Mouse (Mus musculus): ENCODE results near the gene Pon1. TPM values are rescaled to one million over a fixed set of nuclear protein-coding genes. Genes with fewer than 3 reads are reported as not detected.

The Pon1 gene
- polyA plus RNA-seq, 1 experiment from 2014 or later = not detected

- H3K27ac ChIP-seq (replicated peaks in 1 of 2; ENCODE audit: control insufficient read depth in 1 of 2, insufficient read depth in 1 of 2, low read depth in 2 of 2, low read length in 2 of 2) = no peak overlapping the region
- H3K36me3 ChIP-seq (ENCODE audit: control insufficient read depth, insufficient read depth, low read length) = no peaks in the 10 kb centered on the region
- H3K4me2 ChIP-seq (ENCODE audit: low read length) = peak overlapping the region; percentile 47
- no peak overlapping the region for H3K9ac ChIP-seq (ENCODE audit: low read length)
- WGBS = 62% methylated on average over 19 of the region's 19 CpGs
- ATAC-seq (ENCODE audit: insufficient number of reproducible peaks, insufficient read depth, low FRiP score, low read depth) = no peak
- H3K4me3 ChIP-seq (ENCODE audit: control insufficient read depth in 1 of 2, insufficient read depth in 1 of 2, low read depth in 1 of 2, low read length in 2 of 2) = no peak overlapping the region
- H3K4me1 ChIP-seq (ENCODE audit: control insufficient read depth in 2 of 2, insufficient read depth in 2 of 2, low read length in 2 of 2) = no peaks in the 10 kb centered on the region
- no peaks in the 10 kb centered on the region for H3K27me3 ChIP-seq (ENCODE audit: control insufficient read depth, insufficient read depth, low read length)
- H3K9me3 ChIP-seq (ENCODE audit: control insufficient read depth, low read length) = no peaks in the 10 kb centered on the region
These were observed 15.5 kb downstream of the Pon1 start for GRCm38 (mm10) chr6:5177967-5178891.

DNA sequence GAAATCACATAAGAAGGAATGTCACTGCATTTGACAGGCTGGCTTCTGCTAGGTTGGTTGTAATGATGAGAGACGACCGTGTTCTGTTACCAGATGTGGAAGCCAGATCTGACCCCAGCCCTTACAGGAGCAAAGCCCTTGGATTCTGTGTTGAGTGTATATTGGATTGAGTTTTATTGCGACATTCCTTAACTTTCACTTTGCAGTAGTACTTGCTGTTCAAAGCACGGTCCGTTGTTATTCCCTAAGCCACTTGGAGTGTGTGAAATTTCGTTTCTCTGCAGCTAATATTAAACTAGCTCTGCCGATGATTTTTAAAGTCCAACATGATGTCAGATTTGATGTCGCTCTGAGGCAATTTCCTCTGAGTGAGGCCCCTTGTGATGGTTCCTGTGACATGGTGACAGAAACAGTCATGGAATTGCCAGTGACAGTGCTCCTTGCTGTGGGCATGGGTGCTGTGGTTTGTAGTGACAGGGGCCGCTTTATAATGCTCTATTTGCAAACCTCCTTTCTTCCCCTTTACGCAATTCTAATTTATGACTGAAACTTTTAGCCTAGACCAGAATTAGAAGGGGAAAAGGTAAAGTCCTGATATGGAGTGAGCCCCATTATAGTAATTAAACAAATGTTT lies 19.4 kb downstream of the Pon1 start:
- WGBS = 85% methylated on average over 10 of the region's 10 CpGs

DNA sequence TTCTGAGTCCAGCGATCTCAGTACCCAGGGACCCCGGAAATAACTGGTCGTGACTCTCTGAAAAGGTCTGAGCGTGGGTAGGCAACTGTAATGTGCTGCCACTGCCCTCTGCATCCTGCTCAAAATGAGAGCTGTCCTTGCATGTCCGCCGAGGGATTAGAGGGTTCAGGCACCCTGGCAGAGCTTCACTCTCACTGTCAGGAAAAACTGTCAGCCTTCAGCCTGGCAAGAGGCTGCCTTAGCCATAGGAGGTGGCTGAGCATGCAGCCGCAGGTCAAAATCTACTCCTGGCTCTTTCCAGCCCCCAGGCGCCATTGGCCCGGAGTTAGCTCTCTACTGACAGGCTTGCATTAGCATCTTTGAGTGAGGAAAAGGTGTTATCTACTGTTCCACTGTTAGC lies 21.2 kb downstream of the Pon1 start:
- H3K27ac ChIP-seq (replicated peaks in 1 of 2; ENCODE audit: control insufficient read depth in 1 of 2, insufficient read depth in 1 of 2, low read depth in 2 of 2, low read length in 2 of 2) = no peak overlapping the region
- peaks cover 0 to 3% of the 10 kb centered on the region in 2 experiments; a peak in 1 of 4 replicates for H3K4me1 ChIP-seq (ENCODE audit: control insufficient read depth in 2 of 2, insufficient read depth in 2 of 2, low read length in 2 of 2)
- H3K4me3 ChIP-seq (ENCODE audit: control insufficient read depth in 1 of 2, insufficient read depth in 1 of 2, low read depth in 1 of 2, low read length in 2 of 2) = no peak overlapping the region
- no peak overlapping the region for H3K9ac ChIP-seq (ENCODE audit: low read length)
- WGBS = 52% methylated on average over 9 of the region's 9 CpGs
- ATAC-seq (ENCODE audit: insufficient number of reproducible peaks, insufficient read depth, low FRiP score, low read depth) = no peak
- no peak overlapping the region for H3K4me2 ChIP-seq (ENCODE audit: low read length)
- H3K9me3 ChIP-seq (ENCODE audit: control insufficient read depth, low read length) = no peaks in the 10 kb centered on the region
- no peaks in the 10 kb centered on the region for H3K27me3 ChIP-seq (ENCODE audit: control insufficient read depth, insufficient read depth, low read length)
- no peaks in the 10 kb centered on the region for H3K36me3 ChIP-seq (ENCODE audit: control insufficient read depth, insufficient read depth, low read length)

More for the DNA sequence above, 19.4 kb downstream of the Pon1 start:
- Histone ChIP-seq H3K9ac (ENCODE audit: low read length) (no peak overlapping the region), H3K9me3 (ENCODE audit: control insufficient read depth, low read length) (no peaks in the 10 kb centered on the region), H3K27ac (replicated peaks in 1 of 2; ENCODE audit: control insufficient read depth in 1 of 2, insufficient read depth in 1 of 2, low read depth in 2 of 2, low read length in 2 of 2) (no peak overlapping the region), H3K36me3 (ENCODE audit: control insufficient read depth, insufficient read depth, low read length) (no peaks in the 10 kb centered on the region), H3K4me2 (ENCODE audit: low read length) (no peak overlapping the region), H3K4me3 (ENCODE audit: control insufficient read depth in 1 of 2, insufficient read depth in 1 of 2, low read depth in 1 of 2, low read length in 2 of 2) (no peak overlapping the region), H3K4me1 (ENCODE audit: control insufficient read depth in 2 of 2, insufficient read depth in 2 of 2, low read length in 2 of 2) (peaks cover 0 to 2% of the 10 kb centered on the region in 2 experiments; a peak in 1 of 4 replicates), H3K27me3 (ENCODE audit: control insufficient read depth, insufficient read depth, low read length) (no peaks in the 10 kb centered on the region)
- no peak for ATAC-seq (ENCODE audit: insufficient number of reproducible peaks, insufficient read depth, low FRiP score, low read depth)

DNA sequence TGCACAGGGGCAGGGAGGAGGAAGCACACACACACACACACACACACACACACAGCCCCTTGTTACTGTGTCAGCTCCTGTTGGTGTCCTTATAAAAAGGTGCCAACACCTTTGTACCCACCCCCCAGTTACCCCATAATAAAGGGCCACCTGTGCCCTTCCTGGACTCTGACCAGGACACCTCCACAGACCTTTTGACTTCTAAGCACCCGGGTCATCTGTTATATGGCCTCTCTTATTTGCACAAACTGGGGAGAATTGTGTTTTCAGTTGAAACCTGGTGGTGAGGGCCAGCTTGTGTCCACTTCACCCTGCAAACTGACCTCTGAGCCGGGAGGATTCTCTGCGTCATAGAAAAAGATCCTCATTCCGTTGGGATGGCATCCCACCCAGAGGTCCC lies 22.3 kb downstream of the Pon1 start:
- Histone ChIP-seq H3K36me3 (ENCODE audit: control insufficient read depth, insufficient read depth, low read length) (no peaks in the 10 kb centered on the region), H3K27me3 (ENCODE audit: control insufficient read depth, insufficient read depth, low read length) (no peaks in the 10 kb centered on the region), H3K4me3 (ENCODE audit: control insufficient read depth in 1 of 2, insufficient read depth in 1 of 2, low read depth in 1 of 2, low read length in 2 of 2) (no peak overlapping the region), H3K9me3 (ENCODE audit: control insufficient read depth, low read length) (no peaks in the 10 kb centered on the region), H3K4me2 (ENCODE audit: low read length) (no peak overlapping the region), H3K9ac (ENCODE audit: low read length) (no peak overlapping the region), H3K4me1 (ENCODE audit: control insufficient read depth in 2 of 2, insufficient read depth in 2 of 2, low read length in 2 of 2) (peaks cover 0 to 3% of the 10 kb centered on the region in 2 experiments; a peak in 1 of 4 replicates), H3K27ac (replicated peaks in 1 of 2; ENCODE audit: control insufficient read depth in 1 of 2, insufficient read depth in 1 of 2, low read depth in 2 of 2, low read length in 2 of 2) (no peak overlapping the region)
- WGBS = 83% methylated on average over 4 of the region's 4 CpGs
- no peak for ATAC-seq (ENCODE audit: insufficient number of reproducible peaks, insufficient read depth, low FRiP score, low read depth)

GRCm38 (mm10) chr6:5168158-5168557 lies 25.6 kb downstream of the Pon1 start:
- 74% methylated on average over 9 of the region's 9 CpGs for WGBS
- Histone ChIP-seq H3K9me3 (ENCODE audit: control insufficient read depth, low read length) (no peaks in the 10 kb centered on the region), H3K4me2 (ENCODE audit: low read length) (no peak overlapping the region), H3K9ac (ENCODE audit: low read length) (no peak overlapping the region), H3K27me3 (ENCODE audit: control insufficient read depth, insufficient read depth, low read length) (no peaks in the 10 kb centered on the region), H3K27ac (replicated peaks in 1 of 2; ENCODE audit: control insufficient read depth in 1 of 2, insufficient read depth in 1 of 2, low read depth in 2 of 2, low read length in 2 of 2) (no peak overlapping the region), H3K36me3 (ENCODE audit: control insufficient read depth, insufficient read depth, low read length) (no peaks in the 10 kb centered on the region), H3K4me3 (ENCODE audit: control insufficient read depth in 1 of 2, insufficient read depth in 1 of 2, low read depth in 1 of 2, low read length in 2 of 2) (no peak overlapping the region), H3K4me1 (ENCODE audit: control insufficient read depth in 2 of 2, insufficient read depth in 2 of 2, low read length in 2 of 2) (peaks cover 3 to 4% of the 10 kb centered on the region in 2 experiments; a peak in 3 of 4 replicates)
- ATAC-seq (ENCODE audit: insufficient number of reproducible peaks, insufficient read depth, low FRiP score, low read depth) = no peak

GRCm38 (mm10) chr6:5167051-5167677 lies 26.6 kb downstream of the Pon1 start:
- no peak for ATAC-seq (ENCODE audit: insufficient number of reproducible peaks, insufficient read depth, low FRiP score, low read depth)
- Histone ChIP-seq H3K4me3 (ENCODE audit: control insufficient read depth in 1 of 2, insufficient read depth in 1 of 2, low read depth in 1 of 2, low read length in 2 of 2) (no peak overlapping the region), H3K4me2 (ENCODE audit: low read length) (peak overlapping the region; percentile 44), H3K27ac (replicated peaks in 1 of 2; ENCODE audit: control insufficient read depth in 1 of 2, insufficient read depth in 1 of 2, low read depth in 2 of 2, low read length in 2 of 2) (peak overlapping the region; percentile 50 to 58; a peak in 3 of 4 replicates), H3K9me3 (ENCODE audit: control insufficient read depth, low read length) (no peaks in the 10 kb centered on the region), H3K36me3 (ENCODE audit: control insufficient read depth, insufficient read depth, low read length) (no peaks in the 10 kb centered on the region), H3K4me1 (ENCODE audit: control insufficient read depth in 2 of 2, insufficient read depth in 2 of 2, low read length in 2 of 2) (peaks cover 2 to 4% of the 10 kb centered on the region in 2 experiments; a peak in 3 of 4 replicates), H3K27me3 (ENCODE audit: control insufficient read depth, insufficient read depth, low read length) (no peaks in the 10 kb centered on the region), H3K9ac (ENCODE audit: low read length) (0 out of 2 replicates have a peak overlapping the region, but pooled peaks have one; percentile 30)
- 44% methylated on average over 14 of the region's 14 CpGs for WGBS

- Histone ChIP-seq H3K9me3 (ENCODE audit: control insufficient read depth, low read length) (no peaks in the 10 kb centered on the region), H3K27ac (replicated peaks in 1 of 2; ENCODE audit: control insufficient read depth in 1 of 2, insufficient read depth in 1 of 2, low read depth in 2 of 2, low read length in 2 of 2) (peak overlapping the region in 1 of 2 experiments; percentile 44; a peak in 1 of 4 replicates), H3K4me1 (ENCODE audit: control insufficient read depth in 2 of 2, insufficient read depth in 2 of 2, low read length in 2 of 2) (peaks cover 2 to 4% of the 10 kb centered on the region in 2 experiments; a peak in 2 of 4 replicates), H3K4me2 (ENCODE audit: low read length) (no peak overlapping the region), H3K9ac (ENCODE audit: low read length) (no peak overlapping the region), H3K27me3 (ENCODE audit: control insufficient read depth, insufficient read depth, low read length) (no peaks in the 10 kb centered on the region), H3K4me3 (ENCODE audit: control insufficient read depth in 1 of 2, insufficient read depth in 1 of 2, low read depth in 1 of 2, low read length in 2 of 2) (no peak overlapping the region), H3K36me3 (ENCODE audit: control insufficient read depth, insufficient read depth, low read length) (peaks cover 6% of the 10 kb centered on the region)
- 68% methylated on average over 9 of the region's 9 CpGs for WGBS
- no peak for ATAC-seq (ENCODE audit: insufficient number of reproducible peaks, insufficient read depth, low FRiP score, low read depth)
These were observed 28.9 kb downstream of the Pon1 start for GRCm38 (mm10) chr6:5164855-5165254.

All from heart, embryonic 14.5 days (tissue).